Mouse (Mus musculus) brain, embryonic 14.5 days (tissue): ENCODE measurements at regions not wholly inside any gene's neighbourhood (a gene's known extent, or its start where the extent isn't known, plus 50 kb on each side); places are given as distances from the start of the nearest gene placed in this dataset.

Experiments used
- CTCF ChIP-seq: fragments of 200-500 bp; IDR thresholded peaks from 2 replicates; pipeline ENCODE4 v1.5.1; 2012; ENCODE audit warnings: inconsistent platforms, mild to moderate bottlenecking, moderate library complexity, borderline replicate concordance; ENCODE audit not compliant: insufficient read depth, insufficient read length; ENCODE audit errors: extremely low read depth
- POLR2A ChIP-seq: fragments of 200-500 bp; IDR thresholded peaks from 2 replicates; pipeline ENCODE4 v1.6.1; 2012; ENCODE audit warnings: mild to moderate bottlenecking, inconsistent platforms, borderline replicate concordance; ENCODE audit not compliant: poor library complexity, insufficient read depth, insufficient read length, severe bottlenecking; ENCODE audit errors: extremely low read depth

GRCm38 (mm10) chr5:111666007-111666406 lies 67.7 kb upstream of the Gm26897 start:
- TF ChIP-seq CTCF (no peak), POLR2A (no peak)
